Mouse (Mus musculus): Measurements from ENCODE around the gene Scarf1. TPM values are rescaled to one million over a fixed set of nuclear protein-coding genes. Genes with fewer than 3 reads are reported as not detected.

Gene Scarf1
- 3.5 and 4.2 TPM in 2 replicates for polyA plus RNA-seq (2014; fragmentation: Nextera tagmentation; extraction: Ambion mirVana)

GRCm38 (mm10) chr11:75513336-75513735 lies at the start of gene Scarf1:
Gene Scarf1, plus strand, starts transcription at chr11:75513540.
- peaks cover 7% of the 10 kb centered on the region for H3K4me1 ChIP-seq (replicated peaks; ENCODE audit: control insufficient read depth, insufficient read depth, low read length)
- H3K4me3 ChIP-seq (replicated peaks; ENCODE audit: low read length), result 0 out of 2 replicates have a peak within 1 kb of the TSS, but pooled peaks have one; percentile 7
- H3K9ac ChIP-seq, result 0 out of 2 replicates have a peak within 1 kb of the TSS, but pooled peaks have one; percentile 3
- no peaks in the 10 kb centered on the region for H3K27me3 ChIP-seq (ENCODE audit: control insufficient read depth, insufficient read depth, low read length)
- no peak for ATAC-seq (ENCODE audit: low FRiP score)
- H3K9me3 ChIP-seq (ENCODE audit: control insufficient read depth, low read length), result no peaks in the 10 kb centered on the region
- H3K27ac ChIP-seq, result no peak within 1 kb of the TSS
- no peak for DNase-seq (ENCODE audit: low spot score)
- peaks cover 19% of the 10 kb centered on the region for H3K36me3 ChIP-seq (replicated peaks; ENCODE audit: control insufficient read depth, insufficient read depth)
- H3K4me2 ChIP-seq (replicated peaks), result no peak within 1 kb of the TSS; the same call in 1 of the 2 replicates
- WGBS, result 53% methylated on average over 8 of the region's 8 CpGs

- no peak overlapping the region for H3K4me2 ChIP-seq (replicated peaks)
- no peak overlapping the region for H3K4me3 ChIP-seq (replicated peaks; ENCODE audit: low read length)
- H3K4me1 ChIP-seq (replicated peaks; ENCODE audit: control insufficient read depth, insufficient read depth, low read length), result peaks cover 19% of the 10 kb centered on the region
- no peak for ATAC-seq (ENCODE audit: low FRiP score)
- no peak overlapping the region for H3K27ac ChIP-seq
- DNase-seq (ENCODE audit: low spot score), result no peak
- 74% methylated on average over 4 of the region's 4 CpGs for WGBS
- H3K9ac ChIP-seq, result no peak overlapping the region
- H3K36me3 ChIP-seq (replicated peaks; ENCODE audit: control insufficient read depth, insufficient read depth), result peaks cover 17% of the 10 kb centered on the region
- H3K9me3 ChIP-seq (ENCODE audit: control insufficient read depth, low read length), result no peaks in the 10 kb centered on the region
- H3K27me3 ChIP-seq (ENCODE audit: control insufficient read depth, insufficient read depth, low read length), result no peaks in the 10 kb centered on the region
Measured at GRCm38 (mm10) chr11:75463624-75464023, 49.7 kb upstream of the Scarf1 start.

DNA sequence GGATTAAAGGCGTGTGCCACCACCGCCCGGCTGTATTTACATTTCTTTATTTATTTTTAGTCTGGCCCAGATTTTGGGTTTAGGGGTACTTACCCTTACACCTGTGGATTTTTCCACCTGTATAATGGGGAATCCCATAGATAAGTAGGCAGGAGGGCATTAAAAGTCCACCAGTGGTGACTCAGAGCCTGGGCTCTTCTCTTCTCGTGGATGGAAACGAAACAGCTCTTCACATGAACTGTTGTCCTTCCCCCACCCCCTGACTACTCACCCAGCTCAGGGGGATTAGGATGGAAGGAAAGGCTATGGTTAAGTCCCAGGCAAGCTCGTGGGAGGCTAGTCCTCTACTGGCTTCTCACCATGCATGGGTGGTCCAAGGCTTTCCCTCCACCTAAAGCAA lies 48.9 kb upstream of the Scarf1 start:
- no peak overlapping the region for H3K4me2 ChIP-seq (replicated peaks)
- ATAC-seq (ENCODE audit: low FRiP score), result no peak
- 94% methylated on average over 6 of the region's 6 CpGs for WGBS

DNA sequence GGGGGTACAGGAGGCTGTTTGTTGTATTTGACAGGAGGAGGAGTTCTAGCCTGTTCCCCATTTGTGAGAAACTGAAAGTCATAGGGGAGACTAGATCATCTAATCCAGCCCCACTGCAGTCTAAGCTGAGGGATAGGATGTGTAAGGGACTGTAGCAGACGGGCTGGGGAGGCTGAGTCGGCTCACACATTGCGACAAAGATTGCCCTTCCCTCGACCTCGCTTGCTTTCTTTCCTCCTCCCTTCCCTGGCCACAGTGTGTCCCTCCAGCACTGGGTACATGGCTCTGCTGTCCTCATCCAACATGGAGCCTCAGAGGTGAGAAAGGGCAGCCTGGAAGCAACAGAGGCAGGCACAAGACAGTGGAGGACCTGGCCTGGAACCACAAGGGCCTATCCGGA lies 48.3 kb upstream of the Scarf1 start:
- peaks cover 14% of the 10 kb centered on the region for H3K4me1 ChIP-seq (replicated peaks; ENCODE audit: control insufficient read depth, insufficient read depth, low read length)
- H3K4me3 ChIP-seq (replicated peaks; ENCODE audit: low read length), result no peak overlapping the region
- peaks cover 17% of the 10 kb centered on the region for H3K36me3 ChIP-seq (replicated peaks; ENCODE audit: control insufficient read depth, insufficient read depth)
- DNase-seq (ENCODE audit: low spot score) (no peak), ATAC-seq (ENCODE audit: low FRiP score) (no peak)
- 92% methylated on average over 6 of the region's 6 CpGs for WGBS
- H3K9ac ChIP-seq, result no peak overlapping the region
- no peaks in the 10 kb centered on the region for H3K9me3 ChIP-seq (ENCODE audit: control insufficient read depth, low read length)
- no peak overlapping the region for H3K27ac ChIP-seq
- no peak overlapping the region for H3K4me2 ChIP-seq (replicated peaks)
- no peaks in the 10 kb centered on the region for H3K27me3 ChIP-seq (ENCODE audit: control insufficient read depth, insufficient read depth, low read length)

More for the DNA sequence above, 48.9 kb upstream of the Scarf1 start:
- H3K36me3 ChIP-seq (replicated peaks; ENCODE audit: control insufficient read depth, insufficient read depth), result peaks cover 17% of the 10 kb centered on the region
- H3K27me3 ChIP-seq (ENCODE audit: control insufficient read depth, insufficient read depth, low read length), result no peaks in the 10 kb centered on the region
- no peaks in the 10 kb centered on the region for H3K9me3 ChIP-seq (ENCODE audit: control insufficient read depth, low read length)
- H3K9ac ChIP-seq, result no peak overlapping the region
- peaks cover 19% of the 10 kb centered on the region for H3K4me1 ChIP-seq (replicated peaks; ENCODE audit: control insufficient read depth, insufficient read depth, low read length)
- no peak overlapping the region for H3K4me3 ChIP-seq (replicated peaks; ENCODE audit: low read length)
- DNase-seq (ENCODE audit: low spot score), result no peak
- H3K27ac ChIP-seq, result no peak overlapping the region

DNA sequence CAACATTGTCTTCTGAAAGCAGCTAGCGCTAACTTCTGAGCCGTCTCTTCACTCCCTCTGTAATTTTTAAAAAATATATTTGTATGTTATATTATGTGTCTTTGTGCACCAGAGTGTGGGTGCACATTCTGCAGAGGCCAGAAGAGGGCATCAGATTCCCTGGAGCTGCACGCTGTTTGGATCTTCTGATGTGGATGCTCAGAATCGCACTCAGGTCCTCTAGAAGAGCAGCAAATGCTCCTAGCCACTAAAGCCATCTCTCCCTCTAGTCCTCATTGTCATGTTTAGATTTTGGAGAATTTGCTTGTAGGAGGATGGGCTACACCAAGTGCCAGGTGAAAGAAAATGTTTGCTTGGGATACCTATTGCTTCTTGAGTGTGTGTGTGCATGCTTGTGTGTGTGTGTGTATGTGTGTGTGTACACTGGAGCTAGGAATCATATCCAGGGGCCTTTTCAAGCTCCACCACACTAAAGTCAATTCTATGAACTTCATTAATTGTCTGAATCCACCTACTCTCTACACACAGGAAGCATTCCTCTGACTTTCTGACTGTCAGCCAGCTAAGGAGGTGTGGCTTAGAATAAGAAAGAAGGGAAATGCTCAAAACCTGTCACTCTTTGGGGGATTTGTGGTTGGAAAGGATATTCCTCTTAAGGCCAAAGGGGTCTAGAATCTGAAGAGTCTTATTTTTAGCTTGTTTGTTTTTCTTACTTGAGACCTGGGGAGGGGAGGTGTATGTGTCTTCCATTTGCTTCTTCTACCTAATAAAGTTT lies 46.4 kb upstream of the Scarf1 start:
- 97% methylated on average over 4 of the region's 4 CpGs for WGBS
- DNase-seq (ENCODE audit: low spot score) (no peak), ATAC-seq (ENCODE audit: low FRiP score) (no peak)
- Histone ChIP-seq H3K27ac (no peak overlapping the region), H3K9me3 (ENCODE audit: control insufficient read depth, low read length) (no peaks in the 10 kb centered on the region), H3K27me3 (ENCODE audit: control insufficient read depth, insufficient read depth, low read length) (no peaks in the 10 kb centered on the region), H3K9ac (no peak overlapping the region), H3K4me2 (replicated peaks) (peak overlapping the region; percentile 48; the same call in 1 of the 2 replicates), H3K36me3 (replicated peaks; ENCODE audit: control insufficient read depth, insufficient read depth) (peaks cover 17% of the 10 kb centered on the region), H3K4me3 (replicated peaks; ENCODE audit: low read length) (no peak overlapping the region), H3K4me1 (replicated peaks; ENCODE audit: control insufficient read depth, insufficient read depth, low read length) (peaks cover 12% of the 10 kb centered on the region)

GRCm38 (mm10) chr11:75467512-75468215 lies 45.7 kb upstream of the Scarf1 start:
- Histone ChIP-seq H3K4me2 (replicated peaks) (peak overlapping the region; percentile 48), H3K36me3 (replicated peaks; ENCODE audit: control insufficient read depth, insufficient read depth) (peaks cover 17% of the 10 kb centered on the region), H3K9me3 (ENCODE audit: control insufficient read depth, low read length) (no peaks in the 10 kb centered on the region), H3K27me3 (ENCODE audit: control insufficient read depth, insufficient read depth, low read length) (no peaks in the 10 kb centered on the region), H3K27ac (no peak overlapping the region), H3K4me3 (replicated peaks; ENCODE audit: low read length) (peak overlapping the region; percentile 18), H3K9ac (peak overlapping the region; percentile 18; the same call in 1 of the 2 replicates), H3K4me1 (replicated peaks; ENCODE audit: control insufficient read depth, insufficient read depth, low read length) (peaks cover 5% of the 10 kb centered on the region)
- WGBS, result 21% methylated on average over 19 of the region's 19 CpGs
- peak; percentile 31; the same call in 1 of the 2 replicates for ATAC-seq (ENCODE audit: low FRiP score)
- DNase-seq (ENCODE audit: low spot score), result no peak

GRCm38 (mm10) chr11:75468410-75468809 lies 44.9 kb upstream of the Scarf1 start:
- ATAC-seq (ENCODE audit: low FRiP score), result no peak
- Histone ChIP-seq H3K9ac (no peak overlapping the region), H3K36me3 (replicated peaks; ENCODE audit: control insufficient read depth, insufficient read depth) (peaks cover 17% of the 10 kb centered on the region), H3K9me3 (ENCODE audit: control insufficient read depth, low read length) (no peaks in the 10 kb centered on the region), H3K4me1 (replicated peaks; ENCODE audit: control insufficient read depth, insufficient read depth, low read length) (no peaks in the 10 kb centered on the region), H3K4me3 (replicated peaks; ENCODE audit: low read length) (peak overlapping the region; percentile 18), H3K27me3 (ENCODE audit: control insufficient read depth, insufficient read depth, low read length) (no peaks in the 10 kb centered on the region), H3K27ac (no peak overlapping the region), H3K4me2 (replicated peaks) (peak overlapping the region; percentile 48)
- 69% methylated on average over 7 of the region's 7 CpGs for WGBS
- DNase-seq (ENCODE audit: low spot score), result no peak

DNA sequence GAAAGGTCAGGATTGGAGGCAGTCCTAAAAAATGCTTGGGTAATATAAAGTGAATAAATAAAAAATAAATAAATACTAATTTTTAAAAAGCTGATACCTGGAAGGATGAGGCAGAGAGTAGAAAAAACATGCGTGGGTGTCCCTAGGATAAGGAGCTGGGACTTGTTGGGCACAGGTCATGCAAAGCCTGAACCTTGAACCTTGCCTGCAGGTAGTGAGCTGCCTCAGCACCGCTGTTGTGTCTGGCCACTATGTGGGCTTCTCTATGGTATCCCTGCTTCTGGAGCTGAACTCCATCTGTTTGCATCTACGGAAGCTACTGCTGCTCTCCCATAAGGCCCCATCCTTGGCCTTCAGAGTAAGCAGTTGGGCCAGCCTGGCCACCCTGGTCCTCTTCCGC lies 44.1 kb upstream of the Scarf1 start:
- H3K9ac ChIP-seq, result no peak overlapping the region
- no peaks in the 10 kb centered on the region for H3K9me3 ChIP-seq (ENCODE audit: control insufficient read depth, low read length)
- peaks cover 17% of the 10 kb centered on the region for H3K36me3 ChIP-seq (replicated peaks; ENCODE audit: control insufficient read depth, insufficient read depth)
- no peak for ATAC-seq (ENCODE audit: low FRiP score)
- no peak overlapping the region for H3K4me3 ChIP-seq (replicated peaks; ENCODE audit: low read length)
- no peak overlapping the region for H3K4me2 ChIP-seq (replicated peaks)
- 89% methylated on average over 4 of the region's 4 CpGs for WGBS
- H3K4me1 ChIP-seq (replicated peaks; ENCODE audit: control insufficient read depth, insufficient read depth, low read length), result no peaks in the 10 kb centered on the region
- DNase-seq (ENCODE audit: low spot score), result no peak
- H3K27ac ChIP-seq, result no peak overlapping the region
- H3K27me3 ChIP-seq (ENCODE audit: control insufficient read depth, insufficient read depth, low read length), result no peaks in the 10 kb centered on the region

DNA sequence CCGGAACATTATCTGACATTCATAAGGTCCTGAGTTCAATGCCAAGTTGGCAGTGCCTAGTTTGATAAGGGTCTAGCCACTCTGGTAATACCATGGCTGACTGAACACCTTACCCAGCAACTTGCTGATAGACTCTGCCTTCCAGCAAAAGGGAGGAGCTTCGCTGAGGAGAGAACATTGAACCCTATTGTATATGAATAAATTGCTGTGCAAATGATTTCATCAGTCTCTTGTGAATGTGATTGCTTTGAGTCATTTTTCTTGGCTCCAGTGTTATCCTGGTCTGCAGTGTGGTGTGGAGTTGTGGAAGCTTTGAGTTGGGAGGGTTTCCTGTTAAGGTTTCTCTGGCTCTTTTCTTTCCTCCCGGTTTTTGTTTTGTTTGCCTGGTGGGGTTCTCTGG lies 42.7 kb upstream of the Scarf1 start:
- Histone ChIP-seq H3K9me3 (ENCODE audit: control insufficient read depth, low read length) (no peaks in the 10 kb centered on the region), H3K4me3 (replicated peaks; ENCODE audit: low read length) (no peak overlapping the region), H3K27me3 (ENCODE audit: control insufficient read depth, insufficient read depth, low read length) (no peaks in the 10 kb centered on the region), H3K4me2 (replicated peaks) (no peak overlapping the region), H3K9ac (no peak overlapping the region), H3K27ac (no peak overlapping the region), H3K36me3 (replicated peaks; ENCODE audit: control insufficient read depth, insufficient read depth) (peaks cover 9% of the 10 kb centered on the region), H3K4me1 (replicated peaks; ENCODE audit: control insufficient read depth, insufficient read depth, low read length) (no peaks in the 10 kb centered on the region)
- ATAC-seq (ENCODE audit: low FRiP score) (no peak), DNase-seq (ENCODE audit: low spot score) (no peak)
- WGBS, result 88% methylated on average over 3 of the region's 3 CpGs

Measured in hindbrain, embryonic 14.5 days (tissue).